Mouse (Mus musculus): ENCODE measurements around the gene Cfp. TPM values are rescaled to one million over a fixed set of nuclear protein-coding genes. Genes with fewer than 3 reads are reported as not detected.

The Cfp gene
- polyA plus RNA-seq, 1 experiment from 2014 or later, result 3.4 TPM

DNA sequence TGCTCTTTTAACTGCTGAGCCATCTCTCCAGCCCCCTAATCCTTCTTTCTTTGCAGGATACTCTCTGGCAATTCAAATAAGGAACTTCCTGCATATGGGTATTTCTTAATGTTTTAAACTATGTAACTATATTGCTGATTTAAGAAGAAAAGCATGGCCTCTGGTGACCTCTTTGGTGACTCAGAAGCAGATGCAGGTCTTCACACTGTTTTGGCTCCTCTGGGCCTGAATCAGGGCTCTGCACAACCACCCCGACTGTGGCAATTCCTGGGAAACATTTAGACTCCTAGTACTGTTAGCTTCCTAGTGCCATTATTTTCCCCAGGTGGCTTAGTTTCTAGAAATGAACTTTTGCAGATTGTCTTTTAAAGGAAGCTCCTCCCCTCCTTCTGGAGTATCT lies 7.8 kb downstream of the Cfp start:
- ATAC-seq (ENCODE audit: insufficient read depth, low FRiP score, low TSS enrichment) (no peak), DNase-seq (ENCODE audit: low spot score) (no peak)
- Histone ChIP-seq H3K4me3 (ENCODE audit: low read depth, low read length) (no peak overlapping the region), H3K36me3 (ENCODE audit: control insufficient read depth, insufficient read depth, low read length) (no peaks in the 10 kb centered on the region), H3K27ac (ENCODE audit: low read depth, low read length) (no peak overlapping the region), H3K9me3 (ENCODE audit: control insufficient read depth, low read length) (no peaks in the 10 kb centered on the region), H3K9ac (ENCODE audit: low read length) (no peak overlapping the region), H3K27me3 (ENCODE audit: control insufficient read depth, insufficient read depth, low read length) (no peaks in the 10 kb centered on the region), H3K4me1 (ENCODE audit: control insufficient read depth, insufficient read depth, low read length) (no peaks in the 10 kb centered on the region), H3K4me2 (ENCODE audit: low read depth) (no peak overlapping the region)
- WGBS, result 69% methylated on average over 1 of the region's 1 CpGs

DNA sequence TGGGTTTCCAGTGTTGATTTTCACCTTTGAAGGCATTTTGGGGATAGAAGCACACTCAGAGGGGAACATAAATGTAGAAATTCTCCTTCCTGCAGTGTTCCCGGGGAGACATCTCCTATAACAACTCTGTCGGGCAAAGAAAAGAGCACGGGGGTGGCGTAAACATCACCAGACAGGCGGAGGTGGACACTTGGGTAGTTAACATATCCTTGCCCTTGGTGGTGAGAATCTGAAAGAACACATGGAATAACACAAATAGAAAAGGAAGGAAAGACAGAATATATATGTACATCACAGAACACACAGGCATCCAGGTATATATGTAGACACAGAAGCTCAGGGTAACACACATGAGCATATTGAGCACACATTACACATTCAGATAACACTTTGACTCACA lies 10.0 kb downstream of the Cfp start:
- peak overlapping the region; percentile 42; the same call in 1 of the 2 replicates for H3K4me3 ChIP-seq (ENCODE audit: low read depth, low read length)
- no peaks in the 10 kb centered on the region for H3K27me3 ChIP-seq (ENCODE audit: control insufficient read depth, insufficient read depth, low read length)
- no peak overlapping the region for H3K9ac ChIP-seq (ENCODE audit: low read length)
- H3K36me3 ChIP-seq (ENCODE audit: control insufficient read depth, insufficient read depth, low read length), result no peaks in the 10 kb centered on the region
- peak; percentile 38 for ATAC-seq (ENCODE audit: insufficient read depth, low FRiP score, low TSS enrichment)
- H3K9me3 ChIP-seq (ENCODE audit: control insufficient read depth, low read length), result no peaks in the 10 kb centered on the region
- DNase-seq (ENCODE audit: low spot score), result no peak
- H3K4me2 ChIP-seq (ENCODE audit: low read depth), result peak overlapping the region; percentile 53
- no peaks in the 10 kb centered on the region for H3K4me1 ChIP-seq (ENCODE audit: control insufficient read depth, insufficient read depth, low read length)
- H3K27ac ChIP-seq (ENCODE audit: low read depth, low read length), result no peak overlapping the region
- 39% methylated on average over 5 of the region's 5 CpGs for WGBS

DNA sequence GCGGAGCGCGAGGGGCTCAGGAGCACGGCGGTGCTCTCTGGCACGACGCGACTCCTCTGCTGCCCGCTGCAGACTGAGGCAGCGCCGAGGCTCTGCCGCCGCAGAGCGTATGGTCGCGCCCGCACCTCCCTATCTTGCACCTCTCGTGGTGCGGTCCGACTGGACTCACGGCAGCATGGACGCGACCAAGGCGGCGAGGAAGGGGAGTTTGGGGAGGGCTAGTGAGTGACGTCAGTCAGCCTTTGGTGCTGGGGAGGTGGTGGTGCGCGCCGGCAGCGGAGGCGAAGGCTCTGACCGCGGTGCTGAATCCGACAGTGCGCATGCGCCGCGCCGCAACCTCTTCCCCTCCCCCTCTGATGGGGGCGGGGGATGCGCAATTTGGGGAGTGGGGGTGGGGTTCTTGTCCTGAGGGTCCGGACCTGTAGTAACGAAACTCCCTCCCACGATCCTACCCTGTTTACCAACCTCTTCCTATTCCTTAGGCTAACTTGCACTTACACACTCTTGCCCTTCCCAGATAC lies 10.5 kb downstream of the Cfp start, which contains the start of gene Syn1:
TSS of gene Syn1 (minus strand) at position 161 of the 521 bp plus-strand sequence.
- peak within 1 kb of the TSS; percentile 35 for H3K9ac ChIP-seq (ENCODE audit: low read length)
- peak within 1 kb of the TSS; percentile 42 for H3K4me3 ChIP-seq (ENCODE audit: low read depth, low read length)
- DNase-seq (ENCODE audit: low spot score), result peak; percentile 88
- H3K36me3 ChIP-seq (ENCODE audit: control insufficient read depth, insufficient read depth, low read length), result no peaks in the 10 kb centered on the region
- WGBS, result 5% methylated on average over 34 of the region's 44 CpGs
- peak within 1 kb of the TSS; percentile 53 for H3K4me2 ChIP-seq (ENCODE audit: low read depth)
- no peaks in the 10 kb centered on the region for H3K27me3 ChIP-seq (ENCODE audit: control insufficient read depth, insufficient read depth, low read length)
- no peaks in the 10 kb centered on the region for H3K4me1 ChIP-seq (ENCODE audit: control insufficient read depth, insufficient read depth, low read length)
- peak; percentile 94 for ATAC-seq (ENCODE audit: insufficient read depth, low FRiP score, low TSS enrichment)
- no peaks in the 10 kb centered on the region for H3K9me3 ChIP-seq (ENCODE audit: control insufficient read depth, low read length)
- no peak within 1 kb of the TSS for H3K27ac ChIP-seq (ENCODE audit: low read depth, low read length)

DNA sequence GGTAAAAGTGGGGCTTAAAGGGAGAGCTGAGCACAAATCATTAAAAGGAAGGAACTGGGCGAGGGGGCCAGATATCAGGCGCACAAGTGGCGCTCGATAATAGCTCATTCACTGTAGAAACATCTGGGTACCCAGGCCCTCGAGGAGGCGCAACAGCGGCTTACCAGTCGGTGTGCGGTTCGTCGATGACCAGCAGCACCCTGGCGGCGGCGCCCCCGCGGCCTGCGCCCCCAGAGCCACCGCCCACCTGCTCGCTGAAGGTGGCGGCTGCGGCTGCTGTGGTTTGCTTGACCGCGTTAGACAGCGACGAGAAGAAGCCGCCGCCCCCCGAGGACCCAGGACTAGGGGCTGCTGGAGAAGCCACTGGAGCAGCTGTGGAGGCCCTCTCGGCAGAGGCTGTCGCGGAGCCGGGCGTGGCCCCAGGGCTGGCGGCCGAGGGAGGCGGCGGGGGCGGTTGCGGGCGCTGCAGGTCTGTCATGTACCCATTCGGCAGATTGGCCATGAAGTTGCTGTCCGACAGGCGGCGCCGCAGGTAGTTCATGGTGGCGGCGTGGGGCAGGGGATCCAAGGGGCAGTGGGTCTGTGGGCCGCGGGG lies 11.0 kb downstream of the Cfp start:
- H3K27ac ChIP-seq (ENCODE audit: low read depth, low read length), result no peak overlapping the region
- peak overlapping the region; percentile 35 for H3K9ac ChIP-seq (ENCODE audit: low read length)
- DNase-seq (ENCODE audit: low spot score) (no peak), ATAC-seq (ENCODE audit: insufficient read depth, low FRiP score, low TSS enrichment) (peak; percentile 53)
- H3K4me3 ChIP-seq (ENCODE audit: low read depth, low read length), result peak overlapping the region; percentile 42
- WGBS, result 13% methylated on average over 25 of the region's 49 CpGs
- H3K9me3 ChIP-seq (ENCODE audit: control insufficient read depth, low read length), result no peaks in the 10 kb centered on the region
- no peaks in the 10 kb centered on the region for H3K27me3 ChIP-seq (ENCODE audit: control insufficient read depth, insufficient read depth, low read length)
- H3K36me3 ChIP-seq (ENCODE audit: control insufficient read depth, insufficient read depth, low read length), result no peaks in the 10 kb centered on the region
- peak overlapping the region; percentile 53 for H3K4me2 ChIP-seq (ENCODE audit: low read depth)
- no peaks in the 10 kb centered on the region for H3K4me1 ChIP-seq (ENCODE audit: control insufficient read depth, insufficient read depth, low read length)

DNA sequence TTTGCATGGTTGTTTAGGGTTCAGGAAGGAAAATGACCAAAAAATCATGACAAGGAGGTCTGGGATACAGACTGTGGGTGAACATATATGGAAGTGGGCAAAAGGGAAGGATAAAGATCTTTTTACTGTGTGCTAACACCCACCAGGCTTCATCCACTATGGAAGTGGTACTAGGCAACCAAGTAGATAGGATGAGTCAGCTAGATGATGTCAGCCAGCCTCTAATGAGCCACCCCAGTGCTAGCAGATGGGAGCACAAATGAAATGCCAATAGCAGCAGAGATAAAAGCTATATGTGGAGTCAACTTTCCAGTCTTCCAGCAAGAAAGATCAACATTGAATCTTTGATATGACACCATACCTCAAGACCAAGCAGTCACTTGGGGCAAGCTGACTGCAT lies 16.3 kb downstream of the Cfp start:
- no peaks in the 10 kb centered on the region for H3K4me1 ChIP-seq (ENCODE audit: control insufficient read depth, insufficient read depth, low read length)
- no peak overlapping the region for H3K4me2 ChIP-seq (ENCODE audit: low read depth)
- no peak for ATAC-seq (ENCODE audit: insufficient read depth, low FRiP score, low TSS enrichment)
- H3K4me3 ChIP-seq (ENCODE audit: low read depth, low read length), result no peak overlapping the region
- H3K9me3 ChIP-seq (ENCODE audit: control insufficient read depth, low read length), result no peaks in the 10 kb centered on the region
- no peak for DNase-seq (ENCODE audit: low spot score)
- no peak overlapping the region for H3K27ac ChIP-seq (ENCODE audit: low read depth, low read length)
- no peak overlapping the region for H3K9ac ChIP-seq (ENCODE audit: low read length)
- H3K36me3 ChIP-seq (ENCODE audit: control insufficient read depth, insufficient read depth, low read length), result no peaks in the 10 kb centered on the region
- no peaks in the 10 kb centered on the region for H3K27me3 ChIP-seq (ENCODE audit: control insufficient read depth, insufficient read depth, low read length)

DNA sequence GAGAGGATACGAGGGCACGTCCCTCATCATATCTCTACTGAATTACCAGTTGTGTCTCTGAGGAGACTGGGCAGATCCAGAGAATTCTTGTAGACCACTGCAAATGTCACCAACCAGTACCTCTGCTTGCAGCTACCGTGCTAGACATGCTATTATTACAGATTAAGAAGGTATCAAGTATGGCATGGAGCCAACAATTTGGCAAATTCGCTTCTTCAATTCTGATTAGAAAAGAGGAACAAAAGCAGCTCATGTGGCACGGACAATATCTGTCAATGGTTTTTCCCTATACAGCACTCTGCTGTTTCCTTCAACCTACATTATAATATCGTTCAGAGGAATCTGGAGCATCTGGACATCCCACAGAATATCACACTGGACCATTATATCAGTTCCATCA lies 17.6 kb downstream of the Cfp start:
- no peak overlapping the region for H3K4me3 ChIP-seq (ENCODE audit: low read depth, low read length)
- no peaks in the 10 kb centered on the region for H3K9me3 ChIP-seq (ENCODE audit: control insufficient read depth, low read length)
- no peaks in the 10 kb centered on the region for H3K36me3 ChIP-seq (ENCODE audit: control insufficient read depth, insufficient read depth, low read length)
- no peak overlapping the region for H3K9ac ChIP-seq (ENCODE audit: low read length)
- WGBS, result 90% methylated on average over 6 of the region's 6 CpGs
- DNase-seq (ENCODE audit: low spot score) (no peak), ATAC-seq (ENCODE audit: insufficient read depth, low FRiP score, low TSS enrichment) (no peak)
- H3K27ac ChIP-seq (ENCODE audit: low read depth, low read length), result no peak overlapping the region
- no peak overlapping the region for H3K4me2 ChIP-seq (ENCODE audit: low read depth)
- no peaks in the 10 kb centered on the region for H3K4me1 ChIP-seq (ENCODE audit: control insufficient read depth, insufficient read depth, low read length)
- no peaks in the 10 kb centered on the region for H3K27me3 ChIP-seq (ENCODE audit: control insufficient read depth, insufficient read depth, low read length)

DNA sequence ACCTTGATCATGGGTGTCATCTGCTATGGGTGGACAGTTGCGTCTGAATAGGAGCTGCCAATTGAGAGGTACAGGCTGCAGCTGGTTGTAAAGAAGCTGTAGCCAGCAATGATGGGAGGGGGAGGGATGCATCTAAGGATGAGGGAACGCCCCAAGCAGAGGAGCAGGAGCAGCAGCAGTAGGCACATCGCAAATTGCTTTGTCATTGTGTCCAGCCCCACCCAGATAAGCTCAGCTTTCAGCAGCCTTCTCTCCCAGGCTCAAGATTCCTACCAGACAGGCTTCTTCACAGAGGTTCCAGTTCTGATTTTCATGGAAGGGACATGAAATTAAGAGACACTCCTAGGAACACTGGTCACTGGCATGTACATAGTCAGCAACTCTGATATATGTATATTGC lies 21.3 kb downstream of the Cfp start:
- 36% methylated on average over 3 of the region's 3 CpGs for WGBS
- Histone ChIP-seq H3K9ac (ENCODE audit: low read length) (no peak overlapping the region), H3K27me3 (ENCODE audit: control insufficient read depth, insufficient read depth, low read length) (no peaks in the 10 kb centered on the region), H3K36me3 (ENCODE audit: control insufficient read depth, insufficient read depth, low read length) (no peaks in the 10 kb centered on the region), H3K4me1 (ENCODE audit: control insufficient read depth, insufficient read depth, low read length) (no peaks in the 10 kb centered on the region), H3K9me3 (ENCODE audit: control insufficient read depth, low read length) (no peaks in the 10 kb centered on the region), H3K4me3 (ENCODE audit: low read depth, low read length) (no peak overlapping the region), H3K4me2 (ENCODE audit: low read depth) (no peak overlapping the region), H3K27ac (ENCODE audit: low read depth, low read length) (no peak overlapping the region)
- ATAC-seq (ENCODE audit: insufficient read depth, low FRiP score, low TSS enrichment) (no peak), DNase-seq (ENCODE audit: low spot score) (no peak)

Other genes with a start within 250 kb of the Cfp start
- 123 and 126 TPM in 2 replicates for gene Cdk16, start 243.6 kb downstream of the Cfp start, polyA plus RNA-seq (2014; fragmentation: Nextera tagmentation; extraction: Ambion mirVana)
- 85.9 and 95.5 TPM in 2 replicates for gene Usp11, start 227.6 kb downstream of the Cfp start, polyA plus RNA-seq (2014; fragmentation: Nextera tagmentation; extraction: Ambion mirVana)
- 111 and 126 TPM in 2 replicates for gene Araf, start 133.7 kb downstream of the Cfp start, polyA plus RNA-seq (2014; fragmentation: Nextera tagmentation; extraction: Ambion mirVana)
- gene Timp1, start 61.4 kb downstream of the Cfp start, polyA plus RNA-seq (2014; fragmentation: Nextera tagmentation; extraction: Ambion mirVana), result 10.6 and 13.5 TPM in 2 replicates
- gene Syn1, start 10.6 kb downstream of the Cfp start, polyA plus RNA-seq (2014; fragmentation: Nextera tagmentation; extraction: Ambion mirVana), result 17.1 and 21.4 TPM in 2 replicates
- 6.9 TPM in 2 replicates for gene Elk1, start 19.1 kb upstream of the Cfp start, polyA plus RNA-seq (2014; fragmentation: Nextera tagmentation; extraction: Ambion mirVana)
- 50.2 and 52.8 TPM in 2 replicates for gene Uxt, start 30.5 kb upstream of the Cfp start, polyA plus RNA-seq (2014; fragmentation: Nextera tagmentation; extraction: Ambion mirVana)
- 6.5 and 7.4 TPM in 2 replicates for gene Zfp182, start 130.8 kb upstream of the Cfp start, polyA plus RNA-seq (2014; fragmentation: Nextera tagmentation; extraction: Ambion mirVana)
- not detected in 2 replicates for gene Spaca5, start 136.9 kb upstream of the Cfp start, polyA plus RNA-seq (2014; fragmentation: Nextera tagmentation; extraction: Ambion mirVana)
- 2.5 TPM in 2 replicates for gene Zfp300, start 158.0 kb upstream of the Cfp start, polyA plus RNA-seq (2014; fragmentation: Nextera tagmentation; extraction: Ambion mirVana)
- gene Ssxa1, start 184.3 kb upstream of the Cfp start, polyA plus RNA-seq (2014; fragmentation: Nextera tagmentation; extraction: Ambion mirVana), result not detected in 2 replicates
- gene Gm21876, start 244.1 kb upstream of the Cfp start, polyA plus RNA-seq (2014; fragmentation: Nextera tagmentation; extraction: Ambion mirVana), result not detected in 2 replicates